Mouse (Mus musculus): ENCODE data around the gene Serping1. TPM values are rescaled to one million over a fixed set of nuclear protein-coding genes. Genes with fewer than 3 reads are reported as not detected.
"Not testable (repeated sequence)": the region's sequence is repeated elsewhere in the genome, so short reads cannot be mapped to it uniquely, and the experiment has no call there.

The Serping1 gene
- polyA plus RNA-seq, 1 experiment from 2014 or later: 32.2 TPM

DNA sequence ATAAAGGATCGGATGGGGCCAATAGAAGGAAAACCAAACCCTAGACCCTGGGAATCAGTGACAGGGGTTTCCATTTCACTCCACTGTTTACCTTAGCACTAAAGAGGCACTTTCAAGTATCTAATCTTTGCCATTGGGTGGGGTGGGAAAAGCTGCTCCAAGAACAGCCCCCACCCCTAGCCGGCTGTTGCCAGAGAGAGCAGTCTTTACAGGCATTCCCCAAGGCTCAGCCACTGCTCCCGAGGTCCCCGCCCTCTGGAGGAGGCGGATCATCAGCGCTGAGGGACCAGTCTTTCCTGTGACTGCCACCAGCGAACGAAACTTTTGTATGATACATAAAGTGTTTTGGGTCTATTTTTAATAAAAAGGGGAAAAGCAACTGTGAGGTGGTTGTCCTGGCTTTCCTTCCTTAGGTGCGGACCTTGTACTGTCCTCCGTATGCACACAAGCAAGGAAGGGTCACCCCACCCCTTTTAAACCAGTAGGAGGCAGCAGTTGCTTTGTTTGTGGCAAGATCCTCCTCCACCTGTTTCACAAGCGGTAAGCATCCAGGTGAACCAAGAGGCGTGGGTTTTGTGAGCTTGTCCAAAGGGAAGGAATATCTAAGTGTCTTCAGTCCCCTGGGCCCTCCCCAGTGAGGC lies 36.9 kb downstream of the Serping1 start:
- Histone ChIP-seq H3K27ac (ENCODE audit: poor library complexity, severe bottlenecking) (peak overlapping the region; percentile 34), H3K36me3 (peaks cover 13% of the 10 kb centered on the region), H3K9me3 (replicated peaks) (no peaks in the 10 kb centered on the region), H3K4me2 (peak overlapping the region; percentile 69), H3K4me1 (replicated peaks) (peaks cover 83% of the 10 kb centered on the region), H3K4me3 (peak overlapping the region; percentile 10), H3K9ac (peak overlapping the region; percentile 44; the same call in 1 of the 2 replicates), H3K27me3 (replicated peaks) (0 out of 2 replicates have a peak, but pooled peaks cover 3% of the 10 kb centered on the region)
- WGBS: 1% methylated on average over 12 of the region's 12 CpGs
- ATAC-seq (ENCODE audit: insufficient number of reproducible peaks, low FRiP score): 0 out of 2 replicates have a peak, but pooled peaks have one; percentile 19

DNA sequence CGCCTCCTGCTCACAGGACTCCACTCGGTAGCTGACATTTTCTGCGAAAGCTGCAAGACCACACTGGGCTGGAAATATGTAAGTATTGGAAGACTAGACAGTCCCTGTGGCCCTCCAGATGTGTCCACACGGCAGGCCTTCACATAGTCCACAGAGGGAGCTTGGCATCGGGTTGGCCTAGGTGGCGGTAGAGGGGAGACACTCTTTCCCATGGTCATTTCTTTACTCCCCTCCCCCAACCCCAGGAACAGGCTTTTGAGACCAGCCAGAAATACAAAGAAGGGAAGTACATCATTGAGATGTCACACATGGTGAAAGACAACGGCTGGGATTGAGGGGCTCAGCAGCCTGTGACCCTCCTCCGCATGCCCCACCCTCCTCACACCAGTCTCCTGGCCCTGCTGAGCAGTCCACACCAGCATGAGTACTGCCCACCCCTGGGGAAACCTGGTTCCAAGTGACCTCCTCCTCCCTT lies 37.8 kb downstream of the Serping1 start:
- Histone ChIP-seq H3K4me2 (peak overlapping the region; percentile 69), H3K4me1 (replicated peaks) (peaks cover 84% of the 10 kb centered on the region), H3K9ac (peak overlapping the region; percentile 44), H3K27ac (ENCODE audit: poor library complexity, severe bottlenecking) (peak overlapping the region; percentile 34; the same call in 1 of the 2 replicates), H3K27me3 (replicated peaks) (0 out of 2 replicates have a peak, but pooled peaks cover 3% of the 10 kb centered on the region), H3K9me3 (replicated peaks) (no peaks in the 10 kb centered on the region), H3K4me3 (peak overlapping the region; percentile 50; the same call in 1 of the 2 replicates), H3K36me3 (peaks cover 13% of the 10 kb centered on the region)
- 9% methylated on average over 8 of the region's 8 CpGs for WGBS
- peak; percentile 12; the same call in 1 of the 2 replicates for ATAC-seq (ENCODE audit: insufficient number of reproducible peaks, low FRiP score)

DNA sequence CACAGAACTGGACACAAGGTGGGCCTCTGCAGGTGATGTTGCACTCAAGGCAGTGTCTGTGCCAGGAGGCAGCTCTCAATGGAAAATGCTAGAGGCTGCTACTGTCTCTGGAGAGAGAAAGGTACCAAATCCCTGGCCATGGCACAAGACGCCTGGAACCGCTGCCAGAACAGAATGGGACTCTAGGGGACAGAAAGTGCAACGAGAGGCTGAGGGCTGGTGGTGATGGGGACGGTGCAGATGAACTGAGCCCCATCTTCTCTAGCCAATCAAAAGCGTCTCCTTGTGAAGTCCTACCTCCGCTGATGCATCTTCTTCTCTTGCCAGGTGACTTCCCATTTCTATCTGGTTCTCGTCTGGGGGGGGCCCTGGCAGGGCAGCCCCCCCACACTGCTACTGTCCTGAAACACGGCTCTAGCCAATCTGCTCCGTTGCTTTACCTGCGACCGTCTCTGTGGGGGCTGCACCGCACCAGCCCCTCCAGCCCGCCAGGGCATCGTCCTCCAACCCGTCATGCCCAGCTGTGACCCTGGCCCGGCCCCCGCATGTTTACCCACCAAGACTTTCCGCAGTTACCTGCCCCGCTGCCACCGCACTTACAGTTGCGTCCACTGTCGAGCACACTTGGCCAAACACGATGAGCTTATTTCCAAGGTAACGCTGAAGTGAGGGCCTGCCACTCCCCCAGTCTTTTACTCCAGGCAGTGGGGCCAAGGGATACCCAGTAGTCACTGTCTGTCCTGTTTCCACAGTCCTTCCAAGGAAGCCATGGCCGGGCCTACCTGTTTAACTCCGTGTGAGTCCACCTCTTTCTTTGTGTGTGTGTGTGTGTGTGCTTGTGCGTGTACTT lies 38.7 kb downstream of the Serping1 start:
- no peak for ATAC-seq (ENCODE audit: insufficient number of reproducible peaks, low FRiP score)
- H3K4me1 ChIP-seq (replicated peaks): peaks cover 78% of the 10 kb centered on the region
- WGBS: 8% methylated on average over 27 of the region's 27 CpGs

DNA sequence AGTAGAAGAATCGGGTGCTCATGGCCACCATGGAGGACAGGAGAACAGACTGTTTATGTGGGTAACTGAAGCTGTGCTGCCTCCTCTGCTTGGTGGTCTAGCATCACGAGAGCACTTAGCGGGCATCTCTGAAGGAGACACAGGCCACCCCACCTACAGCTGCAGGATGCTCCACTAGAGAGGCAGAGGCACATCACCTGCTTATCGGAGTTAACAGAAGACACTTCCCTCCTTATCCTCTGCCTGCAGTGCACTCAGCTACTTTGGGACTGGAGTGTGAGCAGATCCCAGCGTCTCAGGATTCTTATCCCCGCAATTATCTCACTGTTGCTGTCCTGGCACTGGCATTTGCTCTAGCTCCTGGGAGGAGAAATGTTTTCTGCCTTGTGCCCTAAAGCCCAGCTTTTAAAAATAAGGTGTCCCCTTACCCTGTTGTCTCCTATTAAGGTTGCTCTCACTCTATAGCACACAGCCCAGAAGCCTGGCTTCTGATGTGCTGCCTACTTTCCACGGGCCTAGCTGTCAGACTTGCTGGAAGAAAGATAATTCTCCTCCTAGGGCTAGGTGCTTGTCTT lies 39.8 kb downstream of the Serping1 start:
- peaks cover 6% of the 10 kb centered on the region for H3K36me3 ChIP-seq
- peaks cover 67% of the 10 kb centered on the region for H3K4me1 ChIP-seq (replicated peaks)
- 10% methylated on average over 7 of the region's 7 CpGs for WGBS
- peak overlapping the region; percentile 69 for H3K4me2 ChIP-seq
- peak overlapping the region; percentile 62 for H3K9ac ChIP-seq
- 0 out of 2 replicates have a peak, but pooled peaks cover 3% of the 10 kb centered on the region for H3K27me3 ChIP-seq (replicated peaks)
- no peaks in the 10 kb centered on the region for H3K9me3 ChIP-seq (replicated peaks)
- ATAC-seq (ENCODE audit: insufficient number of reproducible peaks, low FRiP score): peak; percentile 77
- H3K27ac ChIP-seq (ENCODE audit: poor library complexity, severe bottlenecking): peak overlapping the region; percentile 58
- peak overlapping the region; percentile 50 for H3K4me3 ChIP-seq

More for the DNA sequence above, 38.7 kb downstream of the Serping1 start:
- H3K9me3 ChIP-seq (replicated peaks): no peaks in the 10 kb centered on the region
- H3K4me2 ChIP-seq: peak overlapping the region; percentile 69
- peak overlapping the region; percentile 26 for H3K9ac ChIP-seq
- H3K4me3 ChIP-seq: peak overlapping the region; percentile 50
- H3K27me3 ChIP-seq (replicated peaks): 0 out of 2 replicates have a peak, but pooled peaks cover 3% of the 10 kb centered on the region
- H3K27ac ChIP-seq (ENCODE audit: poor library complexity, severe bottlenecking): no peak overlapping the region
- peaks cover 13% of the 10 kb centered on the region for H3K36me3 ChIP-seq

DNA sequence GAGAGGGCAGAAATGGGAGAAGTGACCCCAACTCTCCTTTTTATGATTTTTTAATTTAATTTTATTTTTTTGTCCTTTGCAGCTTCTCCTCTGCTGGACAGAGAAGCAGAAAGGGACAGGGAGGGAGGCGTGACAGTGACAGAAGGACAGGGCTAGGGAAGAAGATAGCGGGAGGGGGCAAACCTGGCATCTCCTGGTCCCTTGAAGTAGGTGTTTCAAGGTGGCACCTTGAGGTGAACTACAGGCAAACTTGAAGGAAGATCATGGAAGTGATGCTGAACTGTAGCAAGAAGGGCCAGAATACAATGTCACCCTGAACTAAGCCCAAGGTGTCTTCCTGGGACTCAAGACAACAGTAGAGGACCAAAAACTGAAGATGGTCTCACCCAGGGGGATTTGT lies 40.3 kb downstream of the Serping1 start:
- Histone ChIP-seq H3K4me1 (replicated peaks) (peaks cover 62% of the 10 kb centered on the region), H3K27ac (ENCODE audit: poor library complexity, severe bottlenecking) (peak overlapping the region; percentile 58)

DNA sequence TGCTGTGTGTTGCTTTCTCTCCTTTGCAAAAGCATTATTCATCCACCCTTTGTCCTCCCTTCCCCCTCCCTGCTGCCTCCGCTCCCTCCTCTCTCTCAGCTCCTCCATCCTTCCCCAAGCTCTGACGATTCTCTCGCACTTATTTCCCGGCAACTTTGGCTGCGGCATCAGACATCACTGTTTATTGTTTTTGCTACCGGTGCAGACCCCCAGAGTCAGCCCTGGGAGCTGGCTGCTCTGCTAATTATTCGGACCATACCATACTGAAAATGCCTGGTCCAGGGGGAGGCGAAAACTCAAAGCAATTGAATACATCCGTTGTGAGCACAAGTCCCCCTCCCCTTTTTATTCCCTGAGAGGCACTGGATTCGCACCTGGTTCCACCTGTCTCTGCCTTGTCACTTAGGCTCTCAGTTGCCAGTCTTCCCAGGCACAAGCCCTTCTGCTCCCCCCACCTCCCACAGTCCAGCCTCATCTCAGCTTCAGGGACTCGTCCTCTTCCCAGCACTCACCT lies 40.8 kb downstream of the Serping1 start:
- 2% methylated on average over 11 of the region's 11 CpGs for WGBS
- H3K4me1 ChIP-seq (replicated peaks): peaks cover 57% of the 10 kb centered on the region

More for the DNA sequence above, 40.3 kb downstream of the Serping1 start:
- H3K9me3 ChIP-seq (replicated peaks): no peaks in the 10 kb centered on the region
- H3K36me3 ChIP-seq: peaks cover under 1% of the 10 kb centered on the region; the same call in 1 of the 2 replicates
- 0 out of 2 replicates have a peak, but pooled peaks cover 3% of the 10 kb centered on the region for H3K27me3 ChIP-seq (replicated peaks)
- no peak for ATAC-seq (ENCODE audit: insufficient number of reproducible peaks, low FRiP score)
- H3K4me3 ChIP-seq: peak overlapping the region; percentile 50
- WGBS: 0% methylated on average over 2 of the region's 2 CpGs
- peak overlapping the region; percentile 62 for H3K9ac ChIP-seq
- peak overlapping the region; percentile 69 for H3K4me2 ChIP-seq

DNA sequence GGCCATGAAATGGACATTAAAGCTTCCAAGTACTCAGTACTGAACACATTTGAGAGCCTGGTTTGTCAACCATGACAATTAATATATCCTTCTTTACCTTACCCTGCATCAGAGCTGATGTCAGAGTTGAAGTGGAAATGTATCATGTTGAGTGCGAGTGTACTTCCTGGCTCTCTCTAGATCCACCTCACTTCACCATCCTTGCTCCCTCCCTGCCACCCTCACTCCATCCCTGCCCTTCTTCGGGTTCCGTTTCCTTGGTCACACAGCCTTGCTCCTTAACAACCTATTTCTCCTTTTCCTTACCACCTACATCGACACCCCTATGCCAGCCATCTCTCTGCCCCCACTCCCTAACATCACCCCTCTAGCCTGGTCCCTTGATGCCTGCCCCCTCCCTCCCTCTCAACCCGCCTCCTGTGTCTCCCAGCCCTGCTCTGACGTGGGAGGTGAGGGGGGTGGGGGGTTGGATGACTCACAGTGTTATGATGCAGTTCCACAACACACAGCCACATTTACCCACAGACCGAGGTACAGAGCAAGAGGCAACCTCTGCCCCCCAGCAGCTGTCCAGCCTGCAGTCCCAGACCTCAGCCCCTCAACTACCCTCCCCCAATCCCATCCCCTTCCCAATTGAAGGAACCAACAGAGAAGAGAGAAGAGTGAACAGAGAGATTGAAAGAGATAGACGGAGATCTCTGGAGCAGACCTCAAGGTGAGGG lies 41.5 kb downstream of the Serping1 start, which contains the start of gene Ypel4:
Ypel4 (plus strand) TSS at position 480 of the 722 bp plus-strand sequence.
- peak; percentile 77 for ATAC-seq (ENCODE audit: insufficient number of reproducible peaks, low FRiP score)
- Histone ChIP-seq H3K4me1 (replicated peaks) (peaks cover 51% of the 10 kb centered on the region), H3K9me3 (replicated peaks) (no peaks in the 10 kb centered on the region), H3K4me2 (peak within 1 kb of the TSS; percentile 69), H3K27me3 (replicated peaks) (0 out of 2 replicates have a peak, but pooled peaks cover 3% of the 10 kb centered on the region), H3K9ac (peak within 1 kb of the TSS; percentile 62), H3K4me3 (peak within 1 kb of the TSS; percentile 50), H3K27ac (ENCODE audit: poor library complexity, severe bottlenecking) (peak within 1 kb of the TSS; percentile 58; the same call in 1 of the 2 replicates), H3K36me3 (no peaks in the 10 kb centered on the region)
- WGBS: 4% methylated on average over 8 of the region's 8 CpGs

More for the DNA sequence above, 40.8 kb downstream of the Serping1 start:
- Histone ChIP-seq H3K36me3 (no peaks in the 10 kb centered on the region), H3K4me3 (peak overlapping the region; percentile 50), H3K9ac (peak overlapping the region; percentile 62), H3K27me3 (replicated peaks) (0 out of 2 replicates have a peak, but pooled peaks cover 3% of the 10 kb centered on the region), H3K27ac (ENCODE audit: poor library complexity, severe bottlenecking) (no peak overlapping the region), H3K4me2 (peak overlapping the region; percentile 69), H3K9me3 (replicated peaks) (no peaks in the 10 kb centered on the region)
- no peak for ATAC-seq (ENCODE audit: insufficient number of reproducible peaks, low FRiP score)

DNA sequence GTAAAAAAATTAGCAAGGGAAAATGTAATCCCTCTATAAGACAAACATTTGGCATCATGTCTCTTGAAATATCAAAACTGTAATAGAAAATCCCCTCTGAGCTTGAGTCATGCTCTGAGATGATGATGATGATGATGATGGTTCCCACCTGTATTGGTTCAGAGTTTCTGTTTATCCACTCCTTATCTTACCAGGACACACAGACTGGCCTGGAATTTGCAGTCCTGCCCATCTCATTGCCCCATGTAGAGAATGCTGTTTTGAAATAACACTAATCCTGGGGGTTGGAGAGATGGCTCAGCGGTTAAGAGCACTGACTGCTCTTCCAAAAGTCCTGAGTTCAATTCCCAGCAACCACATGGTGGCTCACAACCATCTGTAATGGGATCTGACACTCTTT lies 42.9 kb downstream of the Serping1 start:
- no peak for ATAC-seq (ENCODE audit: insufficient number of reproducible peaks, low FRiP score)
- WGBS: 62% methylated on average over 1 of the region's 1 CpGs
- no peaks in the 10 kb centered on the region for H3K36me3 ChIP-seq

DNA sequence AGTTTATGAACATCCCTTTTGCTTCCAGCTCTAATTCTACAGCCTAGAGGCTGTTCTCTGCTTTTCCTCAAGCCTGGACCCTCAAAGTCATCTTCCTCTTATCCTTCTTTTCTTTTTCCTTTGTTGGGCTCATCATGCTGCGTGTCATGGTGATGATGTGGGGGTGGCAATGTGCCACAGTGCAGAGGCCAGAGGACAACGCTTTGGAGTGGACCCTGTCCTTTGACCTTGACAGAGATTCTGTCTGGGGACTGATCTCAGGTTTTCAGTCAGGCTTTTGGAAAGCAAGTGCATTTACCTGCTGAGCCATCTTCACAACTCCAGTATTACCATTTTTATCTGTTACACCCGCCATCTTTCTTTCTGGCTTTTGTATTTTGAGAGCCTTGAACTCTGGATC lies 44.0 kb downstream of the Serping1 start:
- Histone ChIP-seq H3K4me2 (no peak overlapping the region), H3K36me3 (no peaks in the 10 kb centered on the region), H3K4me3 (no peak overlapping the region), H3K27me3 (replicated peaks) (no peaks in the 10 kb centered on the region), H3K4me1 (replicated peaks) (peaks cover 31% of the 10 kb centered on the region), H3K9ac (no peak overlapping the region), H3K9me3 (replicated peaks) (no peaks in the 10 kb centered on the region), H3K27ac (ENCODE audit: poor library complexity, severe bottlenecking) (no peak overlapping the region)
- no peak for ATAC-seq (ENCODE audit: insufficient number of reproducible peaks, low FRiP score)
- 74% methylated on average over 3 of the region's 3 CpGs for WGBS

More for the DNA sequence above, 42.9 kb downstream of the Serping1 start:
- Histone ChIP-seq H3K9ac (no peak overlapping the region), H3K27ac (ENCODE audit: poor library complexity, severe bottlenecking) (no peak overlapping the region), H3K9me3 (replicated peaks) (no peaks in the 10 kb centered on the region), H3K27me3 (replicated peaks) (0 out of 2 replicates have a peak, but pooled peaks cover 3% of the 10 kb centered on the region), H3K4me1 (replicated peaks) (peaks cover 37% of the 10 kb centered on the region), H3K4me2 (no peak overlapping the region), H3K4me3 (no peak overlapping the region)

DNA sequence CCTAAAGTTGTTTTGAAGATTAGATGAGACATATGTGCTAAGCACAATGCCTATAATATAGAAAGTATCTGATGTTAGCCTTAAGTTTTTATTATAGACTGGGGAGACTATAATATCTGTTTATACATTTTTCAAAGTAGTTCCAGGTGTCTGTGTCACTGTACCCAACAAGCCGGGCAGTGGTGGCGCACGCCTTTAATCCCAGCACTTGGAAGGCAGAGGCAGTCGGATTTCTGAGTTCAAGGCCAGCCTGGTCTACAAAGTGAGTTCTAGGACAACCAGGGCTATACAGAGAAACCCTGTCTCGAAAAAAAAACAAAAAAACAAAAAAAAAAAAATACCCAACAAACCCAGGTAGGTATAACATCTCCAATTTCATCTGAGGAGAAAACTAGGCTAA lies 47.1 kb downstream of the Serping1 start:
- WGBS: 78% methylated on average over 5 of the region's 5 CpGs
- Histone ChIP-seq H3K36me3 (peaks cover 21% of the 10 kb centered on the region), H3K4me1 (replicated peaks) (peaks cover 17% of the 10 kb centered on the region)
- ATAC-seq (ENCODE audit: insufficient number of reproducible peaks, low FRiP score); H3K9me3 ChIP-seq (replicated peaks); H3K4me3 ChIP-seq; H3K4me2 ChIP-seq; H3K27me3 ChIP-seq (replicated peaks); H3K9ac ChIP-seq; H3K27ac ChIP-seq (ENCODE audit: poor library complexity, severe bottlenecking): not testable (repeated sequence)
